Mouse (Mus musculus): ENCODE measurements around the gene Myom3.

DNA sequence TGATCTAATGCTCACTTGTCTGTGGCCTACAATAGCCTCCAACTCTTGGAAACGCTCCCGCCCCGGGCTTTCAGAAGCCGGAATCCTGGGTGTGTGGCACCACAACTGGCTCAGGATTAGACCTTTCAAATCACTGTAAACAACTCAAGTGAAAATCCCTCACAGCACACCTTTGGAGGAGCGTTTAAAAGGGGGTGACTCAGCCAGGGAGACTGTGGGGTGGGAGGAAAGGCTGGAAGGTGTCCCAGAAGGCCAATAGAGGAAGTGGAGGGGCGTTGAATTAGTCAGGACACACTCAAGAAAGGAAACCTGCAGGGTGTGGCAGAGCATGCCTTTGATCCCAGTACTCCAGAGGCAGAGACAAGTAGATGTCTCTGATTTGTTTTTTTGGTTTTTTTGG is 84.9 kb downstream of the Myom3 start:
- TF ChIP-seq POLR2A (IDR thresholded peaks at IDR 0.05; ENCODE audit: control insufficient read depth, extremely low read depth, insufficient read depth, low read length, poor library complexity) = no peak
- TF ChIP-seq CTCF (IDR thresholded peaks at IDR 0.05; ENCODE audit: borderline replicate concordance, control insufficient read depth, extremely low read depth, insufficient read depth, low read length, poor library complexity) = no peak

Measured in thymus, adult 2 months (tissue).